Mouse (Mus musculus) cerebellum, postnatal 4 days (tissue): Measurements from ENCODE around the gene Tmem8b.

Experiments
- DNase-seq, 2 experiments: peaks; one replicate each; pipeline ENCODE4 v3.0.0; 2022; ENCODE audit warnings: low spot score in 2 of 2, mixed read lengths in 1 of 2

Gene Tmem8b

GRCm38 (mm10) chr4:43656339-43657109 lies 12.2 kb upstream of the Tmem8b start, which contains the start of gene Hint2:
Gene Hint2 (minus strand): TSS chr4:43656466.
- DNase-seq: peak; percentile 75 to 92

- DNase-seq: no peak
Measured at GRCm38 (mm10) chr4:43657146-43657545, 11.6 kb upstream of the Tmem8b start.

DNA sequence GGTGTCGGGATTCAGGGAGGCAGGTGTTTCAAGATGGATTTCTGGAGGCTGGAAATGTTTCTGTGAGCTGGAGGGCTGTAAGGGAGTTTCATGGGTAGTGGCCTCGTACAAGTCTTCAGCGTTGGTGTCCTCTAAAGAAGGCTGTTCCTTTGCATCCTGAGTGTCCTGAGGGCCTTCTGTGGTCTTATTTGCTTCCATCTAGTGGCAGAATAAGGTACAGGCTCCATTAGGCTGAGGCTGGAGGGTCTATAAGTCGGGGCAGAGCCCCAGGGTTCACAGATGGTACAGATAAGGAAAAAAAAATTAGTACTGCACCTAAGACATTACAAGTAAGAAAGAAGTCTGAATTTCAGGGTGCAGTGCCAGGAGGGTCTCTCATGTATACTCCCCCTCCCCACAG lies 2.4 kb upstream of the Tmem8b start:
- no peak for DNase-seq

- DNase-seq: peak in 1 of 2 experiments; percentile 29
Measured at GRCm38 (mm10) chr4:43669428-43669794, 640 bp downstream of the Tmem8b start.

- DNase-seq: peak; percentile 76 to 87
Measured at GRCm38 (mm10) chr4:43672070-43672469, 3.3 kb downstream of the Tmem8b start.

- DNase-seq: no peak
Measured at GRCm38 (mm10) chr4:43673703-43674102, 4.9 kb downstream of the Tmem8b start.

DNA sequence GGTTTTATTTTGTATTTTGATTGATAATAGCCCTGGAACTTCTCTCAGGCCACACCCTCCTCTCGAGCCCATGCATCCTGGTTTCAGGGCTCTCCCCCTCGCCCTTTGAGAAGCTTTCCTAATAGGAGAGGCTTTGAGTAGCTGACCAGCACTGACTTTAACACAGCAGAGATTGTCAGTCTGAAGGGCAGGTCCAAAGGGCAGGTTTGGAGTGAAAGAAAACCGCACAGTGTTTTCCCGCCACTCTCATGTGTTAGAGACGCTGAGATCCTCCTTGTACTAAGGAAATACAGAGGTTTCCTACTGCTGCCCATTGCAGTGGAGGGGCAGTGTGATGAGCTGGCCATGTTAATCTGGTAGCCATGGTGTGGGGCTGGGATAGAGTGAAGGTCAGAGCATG lies 6.2 kb downstream of the Tmem8b start:
- no peak for DNase-seq

GRCm38 (mm10) chr4:43675608-43676007 lies 6.8 kb downstream of the Tmem8b start:
- DNase-seq: no peak

- DNase-seq: no peak
Measured at GRCm38 (mm10) chr4:43678541-43678940, 9.8 kb downstream of the Tmem8b start.

DNA sequence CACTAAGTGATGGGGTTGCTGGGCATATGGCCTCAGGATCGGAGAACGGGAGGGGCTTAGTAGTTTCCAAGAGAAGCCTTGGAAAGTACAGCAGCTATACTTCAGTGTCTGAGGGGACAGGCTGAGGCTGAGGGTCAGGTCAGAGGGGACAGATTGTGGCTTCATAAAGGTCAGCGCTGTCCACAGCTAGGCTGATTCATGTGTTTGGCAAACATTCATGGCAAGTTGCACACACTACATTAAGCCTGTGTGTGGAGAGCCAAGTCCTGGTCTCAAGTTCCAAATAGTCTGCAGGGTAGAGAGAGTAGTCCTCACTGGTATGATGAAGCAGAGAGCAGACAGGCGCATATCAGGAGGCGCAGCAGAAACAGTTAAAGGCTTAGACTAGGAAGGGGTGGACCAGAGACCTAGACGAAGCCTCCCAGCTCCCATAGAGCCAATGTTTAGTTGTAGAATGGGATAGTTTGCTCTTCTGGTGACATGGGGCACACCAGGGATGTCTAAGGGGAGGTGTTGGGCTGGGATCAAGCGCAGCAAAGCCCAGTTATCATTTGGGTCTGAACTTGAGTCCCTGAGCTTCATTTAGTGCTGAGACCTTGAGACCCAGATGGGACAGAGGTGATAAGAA lies 10.8 kb downstream of the Tmem8b start:
- no peak for DNase-seq

DNA sequence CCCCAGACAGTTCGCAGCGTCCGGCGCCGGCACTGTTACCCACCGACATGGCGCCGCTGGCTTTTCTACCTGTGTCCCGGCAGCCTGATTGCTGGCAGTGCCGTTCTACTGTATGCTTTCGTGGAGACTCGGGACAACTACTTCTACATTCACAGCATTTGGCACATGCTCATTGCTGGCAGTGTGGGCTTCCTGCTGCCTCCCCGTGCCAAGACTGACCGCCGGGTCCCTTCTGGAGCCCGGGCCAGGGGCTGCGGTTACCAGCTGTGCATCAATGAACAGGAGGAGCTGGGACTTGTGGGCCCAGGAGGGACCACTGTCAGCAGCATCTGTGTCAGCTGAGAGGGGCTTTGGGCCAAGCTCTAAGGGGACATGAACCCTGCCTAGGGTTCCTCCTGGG lies 21.2 kb downstream of the Tmem8b start:
- no peak for DNase-seq

- DNase-seq: no peak
Measured at GRCm38 (mm10) chr4:43691026-43691425, 22.3 kb downstream of the Tmem8b start.

GRCm38 (mm10) chr4:43693806-43694241 lies 25.1 kb downstream of the Tmem8b start:
- DNase-seq: no peak

DNA sequence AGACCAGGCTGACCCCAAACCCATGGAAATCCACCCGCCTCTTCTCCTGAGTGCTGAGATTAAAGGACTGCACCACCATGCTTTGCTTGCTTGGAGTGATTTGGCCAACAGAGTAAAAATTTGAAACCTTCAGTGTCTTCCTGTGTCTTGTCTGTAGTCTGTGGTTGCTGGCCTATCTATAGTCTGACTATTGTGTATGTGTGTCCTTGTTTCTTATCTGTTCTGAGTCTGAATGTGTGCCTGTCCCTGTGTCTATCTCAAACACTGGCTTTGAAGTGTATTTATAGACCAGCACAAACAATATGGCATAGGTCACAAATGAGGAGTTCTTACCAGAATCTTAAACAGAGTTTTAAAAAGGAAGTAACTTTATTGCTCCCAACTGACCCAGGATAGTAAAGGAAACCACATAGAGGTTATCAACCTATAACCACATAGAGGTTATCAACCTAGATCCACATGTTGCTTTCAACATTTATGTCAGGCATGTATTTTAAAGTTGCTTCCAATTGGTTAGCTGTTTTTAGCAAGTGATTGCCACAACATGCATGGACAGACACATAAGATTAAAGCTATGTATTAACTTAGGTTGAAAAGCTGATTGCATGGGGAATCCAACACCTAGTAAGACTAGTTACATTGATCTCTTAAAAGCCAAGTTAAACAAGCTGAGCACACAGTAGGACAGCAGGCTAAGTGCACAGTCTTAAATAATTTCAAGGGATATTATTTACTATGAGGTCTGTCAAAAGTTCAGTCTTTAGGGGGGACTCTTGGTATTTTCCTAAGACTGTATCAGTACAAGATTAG lies 25.9 kb downstream of the Tmem8b start:
- no peak for DNase-seq

GRCm38 (mm10) chr4:43695249-43695671 lies 26.5 kb downstream of the Tmem8b start:
- DNase-seq: no peak

- DNase-seq: peak in 1 of 2 experiments; percentile 32
Measured at GRCm38 (mm10) chr4:43696561-43696960, 27.8 kb downstream of the Tmem8b start.

DNA sequence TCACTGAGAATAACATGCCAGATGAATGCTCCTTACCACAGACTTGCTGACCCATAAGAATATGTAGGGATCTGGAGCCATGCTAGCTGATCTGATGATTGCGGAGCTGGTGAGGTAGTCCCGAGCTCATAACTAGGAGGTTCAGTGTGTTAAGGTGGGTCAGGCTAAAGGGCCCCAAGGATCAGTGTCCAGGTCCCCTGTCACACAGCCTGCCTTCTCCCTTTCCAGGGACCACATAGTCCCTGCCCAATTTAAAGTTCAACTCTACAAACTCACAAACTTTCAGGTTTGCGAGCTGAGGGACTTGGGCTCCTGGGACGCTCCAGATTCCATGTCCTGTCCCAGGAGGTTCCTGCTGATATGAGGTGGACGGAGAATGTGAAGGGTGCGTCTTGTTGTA lies 31.9 kb downstream of the Tmem8b start, which contains the start of gene Olfr70:
Gene Olfr70 (minus strand): TSS at position 101 of the 400 bp plus-strand sequence.
- no peak for DNase-seq

- DNase-seq: no peak
Measured at GRCm38 (mm10) chr4:43703439-43703838, 34.7 kb downstream of the Tmem8b start.

- no peak for DNase-seq
Measured at GRCm38 (mm10) chr4:43703851-43704250, 35.1 kb downstream of the Tmem8b start.

GRCm38 (mm10) chr4:43705991-43706390 lies 37.2 kb downstream of the Tmem8b start:
- DNase-seq: no peak

DNA sequence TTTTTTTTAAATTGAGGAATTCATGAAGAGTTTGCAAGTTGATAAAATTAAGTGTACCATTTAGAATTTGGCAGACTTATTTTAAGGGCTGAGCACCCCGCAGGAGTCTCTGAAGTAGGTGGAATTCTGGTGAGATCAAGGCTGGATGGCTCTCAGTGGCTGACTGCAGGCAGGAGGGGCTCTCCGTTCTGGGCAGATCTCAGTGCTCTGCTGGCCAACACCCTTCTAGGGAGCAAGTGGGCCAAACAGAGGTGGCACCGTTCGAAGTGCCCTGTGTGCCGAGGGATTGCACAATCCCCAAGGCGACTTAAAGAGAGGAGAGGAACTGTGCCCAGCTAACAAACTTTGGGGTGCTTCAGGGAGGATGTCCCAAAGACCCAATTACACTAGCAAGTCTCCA lies 41.1 kb downstream of the Tmem8b start, which contains the start of gene Olfr71:
Gene Olfr71 (minus strand): TSS at position 387 of the 400 bp plus-strand sequence.
- DNase-seq: no peak

- peak; percentile 76 to 87 for DNase-seq
Measured at GRCm38 (mm10) chr4:43711821-43712220, 43.0 kb downstream of the Tmem8b start.
